Mouse (Mus musculus) MEL (cell line): ENCODE results near the gene Zfp11.
"Not testable (repeated sequence)": the region's sequence is repeated elsewhere in the genome, so short reads cannot be mapped to it uniquely, and the experiment has no call there.

Experiments used
- CTCF ChIP-seq, 3 experiments: IDR thresholded peaks in 2 of 3; conservative IDR thresholded peaks in 1 of 3; 2 replicates each; pipeline ENCODE4 v1.5.1; 2011 to 2012; ENCODE audit warnings: low read length in 3 of 3, low read depth in 2 of 3, mild to moderate bottlenecking in 2 of 3, improper control_type of control experiment in 1 of 3, inconsistent platforms in 1 of 3, mixed read lengths in 1 of 3, moderate library complexity in 1 of 3; ENCODE audit not compliant: control insufficient read depth in 1 of 3, insufficient read depth in 1 of 3, poor library complexity in 1 of 3, severe bottlenecking in 1 of 3
- EP300 ChIP-seq, 2 experiments: IDR thresholded peaks; 2 replicates each; pipeline ENCODE4 v1.6.1; 2011; ENCODE audit warnings: improper control_type of control experiment in 2 of 2, low read length in 2 of 2, low read depth in 1 of 2, mild to moderate bottlenecking in 1 of 2
- HCFC1 ChIP-seq: IDR thresholded peaks from 2 replicates; pipeline ENCODE4 v1.6.1; 2012; ENCODE audit warnings: low read depth, mild to moderate bottlenecking, inconsistent platforms, low read length, improper control_type of control experiment, moderate library complexity
- MAX ChIP-seq: IDR thresholded peaks from 2 replicates; pipeline ENCODE4 v1.6.1; 2011; ENCODE audit warnings: low read length, improper control_type of control experiment
- TCF12 ChIP-seq: IDR thresholded peaks from 2 replicates; pipeline ENCODE4 v1.6.1; 2014; ENCODE audit warnings: low read depth, mild to moderate bottlenecking, inconsistent platforms, low read length, improper control_type of control experiment, moderate library complexity
- USF1 ChIP-seq: IDR thresholded peaks from 2 replicates; pipeline ENCODE4 v1.6.1; 2014; ENCODE audit warnings: low read depth, mild to moderate bottlenecking, inconsistent platforms, low read length, improper control_type of control experiment, moderate library complexity

DNA sequence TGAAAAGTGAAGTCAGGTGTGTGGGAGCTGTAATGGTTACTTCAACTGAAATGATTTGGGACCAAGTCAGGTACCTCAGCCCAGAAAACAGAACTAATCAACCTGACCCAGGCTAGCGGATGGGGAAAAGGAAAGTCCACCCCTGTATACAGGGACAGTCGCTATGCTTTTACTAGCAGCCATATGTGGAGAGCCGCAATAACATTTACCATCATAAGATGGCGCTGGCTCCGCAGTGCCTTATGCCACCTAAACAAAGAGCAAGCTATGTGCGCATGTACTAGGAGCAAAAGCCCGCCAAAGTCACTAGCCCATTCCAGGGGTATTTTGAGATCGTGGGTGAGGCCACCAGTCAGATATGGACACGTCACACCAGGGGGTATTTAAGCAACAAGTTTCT, 49.3 kb downstream of the Zfp11 start:
- not testable (repeated sequence) for TF ChIP-seq TCF12; USF1; MAX; EP300 (IDR thresholded peaks at IDR 0.05; ENCODE audit: low read depth in 1 of 2, low read length in 2 of 2); HCFC1
- TF ChIP-seq CTCF (IDR thresholded peaks at IDR 0.05 in 2 of 3, conservative IDR thresholded peaks at IDR 0.05 in 1 of 3; ENCODE audit: control insufficient read depth in 1 of 3, insufficient read depth in 1 of 3, low read depth in 2 of 3, low read length in 3 of 3, poor library complexity in 1 of 3, severe bottlenecking in 1 of 3): peak in 1 of 3 experiments; percentile 26; a peak in 3 of 6 replicates
